Comparison of ENCODE assay signal across 32 mouse cellular contexts in genomic region chr14:58985838-58986237, GRCm38 (mm10).
DNase-seq lines count a peak whose midpoint lies in the region; ATAC-seq and TF ChIP-seq lines count a peak whose summit lies in the region.
"Had no signal": no experiment of that assay in that cellular context is flagged by ENCODE, and none has a peak within 500 bp of the region (broad histone marks: within the 10 kb centered on the region; RNA-seq: fewer than 3 reads in every experiment).

No protein-coding gene starts in this region.

- ATAC-seq in midbrain, embryonic 14.5 days (ENCODE audit: low FRiP score, low TSS enrichment), result no peak
- ATAC-seq in midbrain, embryonic 13.5 days, result no peak
- peak; percentile 54; the same call in 1 of the 2 replicates for ATAC-seq in forebrain, postnatal 0 days
- no peak for ATAC-seq in liver, postnatal 0 days
- ATAC-seq: CD4-positive, CD25-positive, alpha-beta regulatory T cell, adult 4 months; liver, embryonic 12.5 days; lung, postnatal 0 days had no signal

- H3K4me3 ChIP-seq in midbrain, embryonic 14.5 days (replicated peaks; ENCODE audit: low read depth, low read length), result no peak overlapping the region
- H3K4me3 ChIP-seq in midbrain, embryonic 13.5 days (replicated peaks), result no peak overlapping the region
- no peak overlapping the region for H3K4me3 ChIP-seq in forebrain, postnatal 0 days (ENCODE audit: low read depth, low read length)
- no peak overlapping the region for H3K4me3 ChIP-seq in liver, postnatal 0 days (ENCODE audit: low read depth, low read length)
- H3K4me3 ChIP-seq: embryonic facial prominence, embryonic 10.5 days; embryonic facial prominence, embryonic 15.5 days; gastrocnemius, adult 2 months; heart, embryonic 13.5 days; hindbrain, embryonic 12.5 days; kidney, embryonic 15.5 days; layer of hippocampus, adult 2 months; liver, embryonic 12.5 days; megakaryocyte, embryonic 14.5 days; midbrain, embryonic 12.5 days had no signal

- no peak for TF ChIP-seq CTCF in forebrain, postnatal 0 days (IDR thresholded peaks at IDR 0.05; ENCODE audit: low read depth)
- TF ChIP-seq CTCF in liver, postnatal 0 days (IDR thresholded peaks at IDR 0.05; ENCODE audit: low read depth), result no peak

- no peak for TF ChIP-seq EP300 in liver, postnatal 0 days (IDR thresholded peaks at IDR 0.05; ENCODE audit: low read depth)

- H3K27ac ChIP-seq in midbrain, embryonic 14.5 days (replicated peaks; ENCODE audit: low read depth, low read length), result no peak overlapping the region
- no peak overlapping the region for H3K27ac ChIP-seq in midbrain, embryonic 13.5 days
- no peak overlapping the region for H3K27ac ChIP-seq in forebrain, postnatal 0 days (ENCODE audit: low read depth, low read length)
- H3K27ac ChIP-seq in liver, postnatal 0 days (ENCODE audit: low read depth), result no peak overlapping the region
- H3K27ac ChIP-seq: embryonic facial prominence, embryonic 10.5 days; embryonic facial prominence, embryonic 15.5 days; gastrocnemius, adult 2 months; heart, embryonic 13.5 days; hindbrain, embryonic 12.5 days; kidney, embryonic 15.5 days; layer of hippocampus, adult 2 months; liver, embryonic 12.5 days; midbrain, embryonic 12.5 days; stomach, postnatal 0 days had no signal

- H3K27me3 ChIP-seq in midbrain, embryonic 14.5 days (ENCODE audit: control insufficient read depth, insufficient read depth, low read length), result no peaks in the 10 kb centered on the region
- H3K27me3 ChIP-seq in midbrain, embryonic 13.5 days, result no peaks in the 10 kb centered on the region
- no peaks in the 10 kb centered on the region for H3K27me3 ChIP-seq in forebrain, postnatal 0 days (ENCODE audit: insufficient read depth, low read length)
- no peaks in the 10 kb centered on the region for H3K27me3 ChIP-seq in liver, postnatal 0 days (ENCODE audit: insufficient read depth, low read length)
- H3K27me3 ChIP-seq: embryonic facial prominence, embryonic 15.5 days; heart, embryonic 13.5 days; hindbrain, embryonic 12.5 days; liver, embryonic 12.5 days; megakaryocyte, embryonic 14.5 days; midbrain, embryonic 12.5 days had no signal

- intact Hi-C loops in heart, postnatal 36 days (cut with DNase I), result no loop called here

- 72% methylated on average over 5 of the region's 5 CpGs for WGBS in midbrain, embryonic 14.5 days
- 78% methylated on average over 5 of the region's 5 CpGs for WGBS in midbrain, embryonic 13.5 days
- WGBS in forebrain, postnatal 0 days, result 35% methylated on average over 5 of the region's 5 CpGs
- WGBS in liver, postnatal 0 days (ENCODE audit: insufficient replicate concordance), result 80% methylated on average over 5 of the region's 5 CpGs

- no peaks in the 10 kb centered on the region for H3K36me3 ChIP-seq in midbrain, embryonic 14.5 days (ENCODE audit: control insufficient read depth, insufficient read depth, low read length)
- no peaks in the 10 kb centered on the region for H3K36me3 ChIP-seq in midbrain, embryonic 13.5 days
- no peaks in the 10 kb centered on the region for H3K36me3 ChIP-seq in forebrain, postnatal 0 days (ENCODE audit: insufficient read depth)
- no peaks in the 10 kb centered on the region for H3K36me3 ChIP-seq in liver, postnatal 0 days (replicated peaks; ENCODE audit: insufficient read depth, low read length)
- H3K36me3 ChIP-seq: embryonic facial prominence, embryonic 10.5 days; embryonic facial prominence, embryonic 15.5 days; heart, embryonic 13.5 days; hindbrain, embryonic 12.5 days; kidney, embryonic 15.5 days; liver, embryonic 12.5 days; midbrain, embryonic 12.5 days had no signal

- no peak overlapping the region for H3K9ac ChIP-seq in midbrain, embryonic 14.5 days (replicated peaks; ENCODE audit: low read length)
- no peak overlapping the region for H3K9ac ChIP-seq in midbrain, embryonic 13.5 days (replicated peaks)
- H3K9ac ChIP-seq in forebrain, postnatal 0 days, result no peak overlapping the region
- H3K9ac ChIP-seq in liver, postnatal 0 days (replicated peaks), result no peak overlapping the region
- H3K9ac ChIP-seq: embryonic facial prominence, embryonic 15.5 days; heart, embryonic 13.5 days; hindbrain, embryonic 12.5 days; kidney, embryonic 15.5 days; liver, embryonic 12.5 days; midbrain, embryonic 12.5 days had no signal

- H3K4me1 ChIP-seq in midbrain, embryonic 14.5 days (ENCODE audit: control insufficient read depth, insufficient read depth, low read length), result peaks cover 6% of the 10 kb centered on the region; the same call in 1 of the 2 replicates
- peaks cover 11% of the 10 kb centered on the region for H3K4me1 ChIP-seq in midbrain, embryonic 13.5 days (replicated peaks)
- H3K4me1 ChIP-seq in forebrain, postnatal 0 days (ENCODE audit: insufficient read depth), result peaks cover 4% of the 10 kb centered on the region; the same call in 1 of the 2 replicates
- H3K4me1 ChIP-seq in liver, postnatal 0 days (ENCODE audit: insufficient read depth), result no peaks in the 10 kb centered on the region
- H3K4me1 ChIP-seq: embryonic facial prominence, embryonic 15.5 days; liver, embryonic 12.5 days; megakaryocyte, embryonic 14.5 days had no signal

- H3K9me3 ChIP-seq in midbrain, embryonic 14.5 days (ENCODE audit: control insufficient read depth, low read length), result no peaks in the 10 kb centered on the region
- no peaks in the 10 kb centered on the region for H3K9me3 ChIP-seq in midbrain, embryonic 13.5 days
- H3K9me3 ChIP-seq in forebrain, postnatal 0 days (ENCODE audit: low read length), result no peaks in the 10 kb centered on the region
- no peaks in the 10 kb centered on the region for H3K9me3 ChIP-seq in liver, postnatal 0 days (ENCODE audit: low read length)
- H3K9me3 ChIP-seq: embryonic facial prominence, embryonic 10.5 days; embryonic facial prominence, embryonic 15.5 days; heart, embryonic 13.5 days; hindbrain, embryonic 12.5 days; kidney, embryonic 15.5 days; liver, embryonic 12.5 days; midbrain, embryonic 12.5 days had no signal

- H3K4me2 ChIP-seq in midbrain, embryonic 14.5 days (ENCODE audit: low read length), result no peak overlapping the region
- no peak overlapping the region for H3K4me2 ChIP-seq in midbrain, embryonic 13.5 days (replicated peaks)
- no peak overlapping the region for H3K4me2 ChIP-seq in forebrain, postnatal 0 days (ENCODE audit: low read depth)
- no peak overlapping the region for H3K4me2 ChIP-seq in liver, postnatal 0 days (ENCODE audit: low read depth, low read length)
- H3K4me2 ChIP-seq: embryonic facial prominence, embryonic 15.5 days; heart, embryonic 13.5 days; hindbrain, embryonic 12.5 days; kidney, embryonic 15.5 days; liver, embryonic 12.5 days; midbrain, embryonic 12.5 days had no signal

- peak; percentile 21 for DNase-seq in heart, adult 11 months
- no peak for DNase-seq in heart, postnatal 36 days
- peak; percentile 9 for DNase-seq in midbrain, embryonic 14.5 days
- DNase-seq in brain, adult 2 months (ENCODE audit: low read depth, low spot score), result peak; percentile 15
- DNase-seq in forebrain, postnatal 0 days, result peak; percentile 40
- DNase-seq in liver, postnatal 0 days, result no peak
- DNase-seq: adrenal gland, adult 2 months; adrenal gland, postnatal 36 days; cerebellum, adult 8-10 months; cerebellum, postnatal 25 days; gastrocnemius, adult 2 months; heart, postnatal 10 days; kidney, adult 18-20 months; kidney, postnatal 25 days; left cerebral cortex, postnatal 4 days; lung, adult 18-20 months; lung, postnatal 4 days; thymus, adult 18-20 months; thymus, postnatal 25 days had no signal

Comparison
In these comparisons a context has a peak if more than half of its experiments do, and no peak if none do; other contexts are left out.
1. DNase-seq: peak in heart, adult 11 months (single experiment), midbrain, embryonic 14.5 days (single experiment), brain, adult 2 months (single experiment) and forebrain, postnatal 0 days (single experiment); none in heart, postnatal 36 days (0 of 2) and liver, postnatal 0 days (single experiment).